Mouse (Mus musculus) spleen, adult 2 months (tissue): ENCODE measurements at regions not wholly inside any gene's neighbourhood (a gene's known extent, or its start where the extent isn't known, plus 50 kb on each side); places are given as distances from the start of the nearest gene placed in this dataset.

ENCODE experiments used
- DNase-seq, 2 experiments: peaks; one replicate each; pipeline versions ENCODE4 v3.0.0 to v3.0.0-alpha.2; 2012 to 2021; ENCODE audit warnings: low spot score in 2 of 2, low read depth in 1 of 2
- H3K27ac ChIP-seq: fragments of 200-500 bp; 2 replicates; pipeline ENCODE4 v1.5.1; 2012; ENCODE audit warnings: low read length, inconsistent platforms; ENCODE audit not compliant: insufficient read depth
- H3K27me3 ChIP-seq: fragments of 200-500 bp; 2 replicates; pipeline ENCODE4 v1.6.1; 2012; ENCODE audit warnings: mild to moderate bottlenecking, moderate library complexity, low read length, inconsistent platforms; ENCODE audit not compliant: control insufficient read depth, insufficient read depth
- H3K36me3 ChIP-seq: fragments of 200-500 bp; 2 replicates; pipeline ENCODE4 v1.6.1; 2012; ENCODE audit warnings: mild to moderate bottlenecking, low read length, inconsistent platforms; ENCODE audit not compliant: control insufficient read depth, insufficient read depth
- H3K4me1 ChIP-seq: fragments of 200-500 bp; 2 replicates; pipeline ENCODE4 v1.6.1; 2011; ENCODE audit warnings: inconsistent platforms; ENCODE audit not compliant: control insufficient read depth, insufficient read depth, insufficient read length
- H3K4me3 ChIP-seq: fragments of 200-500 bp; 2 replicates; pipeline ENCODE4 v1.5.1; 2011; ENCODE audit warnings: mild to moderate bottlenecking, inconsistent platforms; ENCODE audit not compliant: insufficient read depth, insufficient read length; ENCODE audit errors: extremely low read depth
- CTCF ChIP-seq: fragments of 200-500 bp; IDR thresholded peaks from 2 replicates; pipeline ENCODE4 v1.5.1; 2011; ENCODE audit warnings: mild to moderate bottlenecking, inconsistent platforms; ENCODE audit not compliant: insufficient read depth, insufficient read length, insufficient replicate concordance; ENCODE audit errors: extremely low read depth
- POLR2A ChIP-seq: fragments of 200-500 bp; IDR thresholded peaks from 2 replicates; pipeline ENCODE4 v1.6.1; 2011; ENCODE audit warnings: low read depth, low read length, inconsistent platforms
- WGBS: fragments of 180-500 bp; shearing (Covaris S2); methylation state at CpG from one replicate; pipeline ENCODE4 v1.1.7; 2018; 5-methylcytosine and 5-hydroxymethylcytosine counted together

DNA sequence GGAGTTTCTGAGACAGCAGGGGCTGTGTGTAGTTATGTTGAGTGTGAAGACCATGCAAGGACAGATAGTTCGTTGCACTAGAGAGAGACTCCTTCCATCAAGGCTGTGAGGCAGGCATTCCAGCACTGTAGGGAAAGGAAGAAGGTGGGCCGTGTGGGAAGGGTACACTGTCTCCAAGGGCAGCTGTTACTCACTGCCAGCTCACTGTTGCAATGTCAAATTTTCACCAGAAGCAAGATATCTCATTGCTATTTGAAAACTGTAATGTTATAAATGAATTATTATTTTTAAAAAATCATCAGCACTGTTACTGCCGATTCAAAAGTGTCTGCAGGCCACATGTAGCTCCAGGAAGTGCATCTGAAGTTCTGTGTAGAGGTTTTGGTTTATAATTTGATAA lies 50.6 kb upstream of the Gsap start:
- no peak for DNase-seq
- Histone ChIP-seq H3K36me3 (no peaks in the 10 kb centered on the region), H3K27ac (no peak overlapping the region), H3K4me3 (no peak overlapping the region), H3K27me3 (no peaks in the 10 kb centered on the region), H3K4me1 (0 out of 2 replicates have a peak, but pooled peaks cover 2% of the 10 kb centered on the region)
- TF ChIP-seq CTCF (no peak), POLR2A (no peak)
- WGBS: 83% methylated on average over 3 of the region's 3 CpGs

DNA sequence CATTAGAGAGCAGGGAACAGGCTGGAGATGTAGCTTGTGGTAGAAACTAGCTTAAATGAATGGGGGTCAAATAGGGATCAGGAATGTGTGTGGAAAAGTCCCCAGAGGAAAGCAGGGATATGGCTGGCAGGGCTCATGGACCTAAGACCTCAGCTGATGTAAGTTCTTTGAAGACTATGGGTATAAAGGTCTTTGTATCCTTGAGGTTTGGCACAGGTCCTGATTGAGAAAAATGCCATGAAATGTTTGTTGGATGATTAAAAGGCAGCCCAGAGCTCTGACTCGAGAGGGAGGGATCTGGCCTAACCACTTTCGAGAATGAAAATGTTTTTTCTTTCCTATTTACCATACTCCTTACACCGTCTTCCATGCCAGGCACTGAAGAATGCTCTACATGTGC lies 50.0 kb upstream of the Gsap start:
- H3K4me1 ChIP-seq: no peaks in the 10 kb centered on the region
- WGBS: 84% methylated on average over 3 of the region's 3 CpGs
- TF ChIP-seq POLR2A: no peak
- TF ChIP-seq CTCF: no peak
- no peaks in the 10 kb centered on the region for H3K36me3 ChIP-seq
- no peaks in the 10 kb centered on the region for H3K27me3 ChIP-seq
- H3K27ac ChIP-seq: no peak overlapping the region
- H3K4me3 ChIP-seq: no peak overlapping the region
- DNase-seq: no peak
